Mouse (Mus musculus) layer of hippocampus, postnatal 36 days (tissue): ENCODE measurements around the gene Cpeb4. TPM values are rescaled to one million over a fixed set of nuclear protein-coding genes. Genes with fewer than 3 reads are reported as not detected.

Source experiments
- DNase-seq, 2 experiments: peaks; one replicate each; pipeline ENCODE4 v3.0.0; 2022
- total RNA-seq, 2 experiments: library from RNA; stranded (reverse); gene quantifications; 2 replicates each; pipeline ENCODE4 v1.2.3; 2021

Gene Cpeb4
- total RNA-seq, 2 experiments from 2014 or later = 156 to 163 TPM

- peak in 1 of 2 experiments; percentile 25 for DNase-seq
These were observed 25.1 kb upstream of the Cpeb4 start for GRCm38 (mm10) chr11:31846771-31847468.

- DNase-seq = no peak
These were observed 24.6 kb upstream of the Cpeb4 start for GRCm38 (mm10) chr11:31847469-31847805.

- no peak for DNase-seq
These were observed 23.3 kb upstream of the Cpeb4 start for GRCm38 (mm10) chr11:31848725-31849124.

- DNase-seq = no peak
These were observed 21.7 kb upstream of the Cpeb4 start for GRCm38 (mm10) chr11:31850156-31850775.

GRCm38 (mm10) chr11:31850995-31851394, 21.0 kb upstream of the Cpeb4 start:
- DNase-seq = no peak

- DNase-seq = no peak
These were observed 20.1 kb upstream of the Cpeb4 start for GRCm38 (mm10) chr11:31851702-31852560.

- DNase-seq = peak in 1 of 2 experiments; percentile 43
These were observed 17.1 kb upstream of the Cpeb4 start for GRCm38 (mm10) chr11:31854955-31855354.

GRCm38 (mm10) chr11:31857479-31857878, 14.5 kb upstream of the Cpeb4 start:
- DNase-seq = no peak

- DNase-seq = no peak
These were observed 10.7 kb upstream of the Cpeb4 start for GRCm38 (mm10) chr11:31861149-31861890.

- no peak for DNase-seq
These were observed 4.0 kb upstream of the Cpeb4 start for GRCm38 (mm10) chr11:31867976-31868375.

- peak; percentile 97 to 98 for DNase-seq
These were observed 1.6 kb upstream of the Cpeb4 start for GRCm38 (mm10) chr11:31870285-31871010.

GRCm38 (mm10) chr11:31871135-31871541, 873 bp upstream of the Cpeb4 start:
- peak; percentile 49 for DNase-seq

GRCm38 (mm10) chr11:31872546-31873261, 693 bp downstream of the Cpeb4 start:
- DNase-seq = peak; percentile 41 to 54

GRCm38 (mm10) chr11:31874071-31874470, 2.1 kb downstream of the Cpeb4 start:
- no peak for DNase-seq

GRCm38 (mm10) chr11:31883671-31884070, 11.7 kb downstream of the Cpeb4 start:
- DNase-seq = no peak

- no peak for DNase-seq
These were observed 13.8 kb downstream of the Cpeb4 start for GRCm38 (mm10) chr11:31885765-31886164.

- no peak for DNase-seq
These were observed 16.2 kb downstream of the Cpeb4 start for GRCm38 (mm10) chr11:31888229-31888628.

- DNase-seq = no peak
These were observed 20.1 kb downstream of the Cpeb4 start for GRCm38 (mm10) chr11:31892152-31892551.

- DNase-seq = no peak
These were observed 21.6 kb downstream of the Cpeb4 start for GRCm38 (mm10) chr11:31893639-31894038.

GRCm38 (mm10) chr11:31896065-31896792, 24.2 kb downstream of the Cpeb4 start:
- no peak for DNase-seq
